Comparison of ENCODE assay signal across 7 mouse cellular contexts in genomic region chr6:58542852-58543251, GRCm38 (mm10). TPM values are rescaled to one million over a fixed set of nuclear protein-coding genes. Genes with fewer than 3 reads are reported as not detected.
DNase-seq lines count a peak whose midpoint lies in the region; ATAC-seq and TF ChIP-seq lines count a peak whose summit lies in the region.
"Not testable (repeated sequence)": the region's sequence is repeated elsewhere in the genome, so short reads cannot be mapped to it uniquely, and the experiment has no call there.

No protein-coding gene starts in this region.

- intact Hi-C loops in left cerebral cortex, adult 2 months (cut with DNase I) = loop anchor here (5.0 kb wide), 1 partner anchor 1111 kb away; no protein-coding TSS in a partner anchor

- H3K9me3 ChIP-seq in forebrain, postnatal 0 days (ENCODE audit: low read length); hindbrain, postnatal 0 days (ENCODE audit: low read length): not testable (repeated sequence)

- TF ChIP-seq CTCF in Patski (IDR thresholded peaks at IDR 0.05) = peak; percentile 46
- TF ChIP-seq CTCF in forebrain, postnatal 0 days (IDR thresholded peaks at IDR 0.05; ENCODE audit: low read depth) = peak; percentile 49
- TF ChIP-seq CTCF in hindbrain, postnatal 0 days (IDR thresholded peaks at IDR 0.05; ENCODE audit: low read depth) = peak; percentile 57
- TF ChIP-seq CTCF in left cerebral cortex, adult 2 months (IDR thresholded peaks at IDR 0.05) = peak; percentile 57

- not testable (repeated sequence) for ATAC-seq in Patski; forebrain, postnatal 0 days; hindbrain, postnatal 0 days

- CTCF ChIA-PET in Patski (lab: Charles Lee) = interaction anchor here (1.9 kb wide), 1 partner anchor 228 kb away, joined by 6 read pairs; no protein-coding TSS in a partner anchor

- H3K27ac ChIP-seq in forebrain, postnatal 0 days (ENCODE audit: low read depth, low read length); hindbrain, postnatal 0 days; left cerebral cortex, adult 2 months: not testable (repeated sequence)

- in situ Hi-C loops in Patski (cut with MboI; ENCODE audit: low pct_unique_long_range_greater_than_20kb) = not testable (repeated sequence)

- not testable (repeated sequence) for DNase-seq in Patski (ENCODE audit: low read depth, low spot score)
- peak; percentile 13 for DNase-seq in c-Kit-positive CD71-positive TER-119-positive erythroid progenitor cells, embryonic 14.5 days (ENCODE audit: low spot score)
- DNase-seq in forebrain, postnatal 0 days = peak; percentile 30
- peak; percentile 52 for DNase-seq in hindbrain, postnatal 0 days (ENCODE audit: low spot score)
- DNase-seq in left cerebral cortex, adult 2 months (ENCODE audit: extremely low spot score in 1 of 2, low spot score in 2 of 2) = peak; percentile 21 to 43
- peak; percentile 52 for DNase-seq in lung, postnatal 36 days
- DNase-seq in spleen, postnatal 10 days (ENCODE audit: low spot score in 2 of 2) = peak; percentile 16 to 63

- not testable (repeated sequence) for H3K4me1 ChIP-seq in forebrain, postnatal 0 days (ENCODE audit: insufficient read depth); hindbrain, postnatal 0 days (ENCODE audit: insufficient read depth, low read length)

- H3K9ac ChIP-seq in forebrain, postnatal 0 days; hindbrain, postnatal 0 days (replicated peaks; ENCODE audit: low read length): not testable (repeated sequence)

- not testable (repeated sequence) for H3K27me3 ChIP-seq in Patski; forebrain, postnatal 0 days (ENCODE audit: insufficient read depth, low read length); hindbrain, postnatal 0 days (ENCODE audit: insufficient read depth, low read length)

- H3K4me3 ChIP-seq in forebrain, postnatal 0 days (ENCODE audit: low read depth, low read length); hindbrain, postnatal 0 days (ENCODE audit: low read length); left cerebral cortex, adult 2 months: not testable (repeated sequence)

- 57% methylated on average over 8 of the region's 8 CpGs for WGBS in forebrain, postnatal 0 days
- 58% methylated on average over 8 of the region's 8 CpGs for WGBS in hindbrain, postnatal 0 days

- not testable (repeated sequence) for H3K4me2 ChIP-seq in forebrain, postnatal 0 days (ENCODE audit: low read depth); hindbrain, postnatal 0 days (ENCODE audit: low read depth, low read length)

- not testable (repeated sequence) for H3K36me3 ChIP-seq in forebrain, postnatal 0 days (ENCODE audit: insufficient read depth); hindbrain, postnatal 0 days (ENCODE audit: insufficient read depth, low read length)

- POLR2A ChIA-PET in Patski (lab: Charles Lee) = not testable (repeated sequence)

RNA-seq across cellular contexts. Expression of gene Abcg2, which starts 41.5 kb away (rescaled TPM):
- polyA plus RNA-seq in Patski (2021) = 4.0 TPM
- total RNA-seq in forebrain, postnatal 0 days (2014; rRNA removed) = 29.0 and 38.2 TPM in 2 replicates
- 25.2 and 27.4 TPM in 2 replicates for polyA plus RNA-seq in forebrain, postnatal 0 days (2015; fragmentation: Nextera tagmentation; extraction: Ambion mirVana)
- 18.3 and 30.3 TPM in 2 replicates for total RNA-seq in hindbrain, postnatal 0 days (2014; rRNA removed)
- polyA plus RNA-seq in hindbrain, postnatal 0 days (2015; fragmentation: Nextera tagmentation; extraction: Ambion mirVana) = 33.1 and 38.6 TPM in 2 replicates
- 10 to 100 TPM; 23.2 to 23.7 TPM for total RNA-seq in left cerebral cortex, adult 2 months (2021)
